Mouse (Mus musculus) embryo, embryonic 9.5 days (tissue): ENCODE results near the gene Neu4.
"Not testable (repeated sequence)": the region's sequence is repeated elsewhere in the genome, so short reads cannot be mapped to it uniquely, and the experiment has no call there.

Experiments used
- DNase-seq: peaks from one replicate; pipeline ENCODE4 v3.0.0-alpha.2; 2017; ENCODE audit errors: extremely low spot score

The Neu4 gene

GRCm38 (mm10) chr1:94053530-94054216 lies 33.4 kb downstream of the Neu4 start:
- DNase-seq, result no peak

DNA sequence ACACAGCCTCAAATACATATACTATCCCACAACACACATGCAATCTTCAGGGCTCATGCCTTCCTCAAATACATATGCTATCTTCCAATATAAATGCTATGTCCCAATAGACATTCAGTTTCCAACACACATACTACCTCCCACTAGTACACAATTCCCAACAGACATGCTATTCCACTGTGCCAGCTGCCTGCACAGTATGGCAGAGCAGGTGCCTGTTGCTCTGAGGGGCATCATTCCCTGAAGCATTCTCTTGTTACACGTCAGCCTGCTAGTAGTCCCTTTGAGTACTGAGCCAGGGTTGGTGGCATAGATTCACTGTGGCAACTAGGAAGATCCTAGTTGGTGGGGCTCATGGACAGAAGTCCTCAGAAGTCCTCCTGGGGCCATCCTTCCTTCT lies 34.2 kb downstream of the Neu4 start:
- no peak for DNase-seq

GRCm38 (mm10) chr1:94055966-94056365 lies 35.7 kb downstream of the Neu4 start:
- DNase-seq, result no peak

DNA sequence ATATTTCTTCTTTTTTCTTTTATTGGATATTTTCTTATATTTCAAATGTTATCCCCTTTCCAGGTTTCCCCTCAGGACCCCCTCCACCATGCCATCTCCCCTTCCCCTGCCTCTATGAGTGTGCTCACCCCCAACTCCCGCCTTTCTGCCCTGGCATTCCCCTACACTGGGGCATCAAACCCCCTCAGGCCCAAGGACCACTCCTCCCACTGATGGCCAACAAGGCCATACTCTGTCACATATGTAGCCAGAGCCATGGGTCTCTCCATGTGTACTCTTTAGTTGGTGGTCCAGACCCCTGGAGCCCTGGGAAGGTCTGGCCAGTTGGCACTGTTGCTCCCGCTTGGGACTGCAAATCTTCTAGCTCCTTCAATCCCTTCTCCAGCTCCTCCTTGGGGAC lies 37.1 kb downstream of the Neu4 start:
- no peak for DNase-seq

- not testable (repeated sequence) for DNase-seq
Measured at GRCm38 (mm10) chr1:94058281-94058680, 38.0 kb downstream of the Neu4 start.

GRCm38 (mm10) chr1:94074756-94075155 lies 54.5 kb downstream of the Neu4 start:
- DNase-seq, result no peak

DNA sequence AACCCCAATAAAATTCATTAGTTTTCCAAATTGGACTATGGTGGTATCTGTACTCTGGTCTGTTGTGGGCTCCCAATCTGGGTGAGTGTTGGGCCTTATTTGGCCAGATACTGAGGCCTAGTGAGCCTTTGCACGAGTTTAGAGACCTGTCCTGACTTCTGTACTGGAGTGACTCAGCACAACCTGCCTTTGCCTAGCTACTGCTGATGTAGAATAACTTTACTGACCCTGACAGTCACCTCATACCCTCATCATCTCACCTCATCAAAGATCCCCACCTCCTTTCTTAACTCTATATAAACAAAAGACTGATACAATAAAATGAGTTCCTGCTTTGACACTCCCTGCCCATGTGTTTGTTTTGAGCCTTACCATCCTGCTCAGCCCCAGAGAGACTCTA lies 56.5 kb downstream of the Neu4 start:
- DNase-seq, result no peak
